Mouse (Mus musculus): Measurements from ENCODE around the gene Pla2g4a.

GRCm38 (mm10) chr1:149809527-149809926 is 151.6 kb downstream of the Pla2g4a start:
- TF ChIP-seq GATA1 (IDR thresholded peaks at IDR 0.05; ENCODE audit: low read length) (no peak), TAL1 (IDR thresholded peaks at IDR 0.05; ENCODE audit: low read length) (no peak)
